Mouse (Mus musculus): ENCODE results near the gene Mbnl2.

DNA sequence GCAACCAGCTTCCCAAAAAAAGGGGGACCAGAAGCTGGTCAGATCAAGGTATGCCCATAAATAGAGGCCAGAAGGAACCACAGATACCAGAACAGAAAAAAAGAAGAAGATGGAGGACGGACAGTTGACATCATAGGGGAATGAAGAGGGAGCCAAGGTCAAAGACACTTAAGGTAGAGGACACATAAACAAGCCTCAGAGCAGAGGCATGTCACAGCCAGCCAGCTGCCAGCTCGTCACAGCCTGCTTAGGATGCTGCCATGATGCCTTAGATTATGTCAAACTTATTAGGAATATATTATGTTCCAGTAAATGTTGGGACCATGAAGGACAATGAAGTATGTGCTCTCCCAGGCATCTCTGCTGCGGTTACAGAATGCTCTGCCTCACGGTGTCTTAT lies 73.9 kb downstream of the Mbnl2 start:
- TF ChIP-seq GATA1 (IDR thresholded peaks at IDR 0.05; ENCODE audit: borderline replicate concordance, low read length) (no peak), FLI1 (IDR thresholded peaks at IDR 0.05; ENCODE audit: low read length) (no peak)

Measured in megakaryocyte, embryonic 14.5 days (primary cell).